Comparison of ENCODE assay signal across 23 mouse cellular contexts in genomic region chr5:130239236-130239635, GRCm38 (mm10). TPM values are rescaled to one million over a fixed set of nuclear protein-coding genes. Genes with fewer than 3 reads are reported as not detected.
DNase-seq lines count a peak whose midpoint lies in the region; ATAC-seq and TF ChIP-seq lines count a peak whose summit lies in the region.
"Had no signal": no experiment of that assay in that cellular context is flagged by ENCODE, and none has a peak within 500 bp of the region (broad histone marks: within the 10 kb centered on the region; RNA-seq: fewer than 3 reads in every experiment).

No protein-coding gene starts in this region.

- H3K27ac ChIP-seq in kidney, embryonic 14.5 days (ENCODE audit: low read depth, low read length) = no peak overlapping the region
- H3K27ac ChIP-seq in liver, adult 2 months (replicated peaks; ENCODE audit: insufficient read depth, low read depth, low read length) = no peak overlapping the region
- H3K27ac ChIP-seq: forebrain, embryonic 10.5 days; forebrain, embryonic 13.5 days; hindbrain, embryonic 10.5 days; hindbrain, embryonic 13.5 days had no signal

- TF ChIP-seq POLR2A in liver, adult 2 months (IDR thresholded peaks at IDR 0.05; ENCODE audit: extremely low read depth, insufficient read depth, low read length) = no peak

- no peak for ATAC-seq in kidney, embryonic 14.5 days (ENCODE audit: low FRiP score, low TSS enrichment)
- ATAC-seq: activated CD4-positive, CD25-positive, alpha-beta regulatory T cell, adult 4 months; forebrain, embryonic 13.5 days; forebrain, embryonic 16.5 days had no signal

- DNase-seq in kidney, adult 11 months = peak; percentile 85
- DNase-seq in liver, adult 2 months (ENCODE audit: extremely low read depth, low read depth, low spot score) = peak; percentile 86
- no peak for DNase-seq in liver
- DNase-seq in kidney, postnatal 14 days = peak; percentile 71
- DNase-seq in c-Kit-positive CD71-positive TER-119-positive erythroid progenitor cells, embryonic 14.5 days (ENCODE audit: low spot score) = no peak
- no peak for DNase-seq in gastrocnemius, postnatal 25 days
- no peak for DNase-seq in lung, postnatal 10 days
- DNase-seq: adrenal gland, adult 8-10 months; adrenal gland, postnatal 25 days; cerebellum, adult 18-20 months; cerebellum, adult 9-10 months; cerebellum, postnatal 14 days; gastrocnemius, postnatal 10 days; heart, adult 11 months; heart, postnatal 36 days had no signal

- no peaks in the 10 kb centered on the region for H3K4me1 ChIP-seq in kidney, embryonic 14.5 days (ENCODE audit: control insufficient read depth, insufficient read depth, low read length)
- H3K4me1 ChIP-seq in liver, adult 2 months (ENCODE audit: control insufficient read depth, insufficient read depth, low read length) = peaks cover 3% of the 10 kb centered on the region; the same call in 1 of the 2 replicates
- H3K4me1 ChIP-seq: forebrain, embryonic 10.5 days; forebrain, embryonic 13.5 days; hindbrain, embryonic 10.5 days; hindbrain, embryonic 13.5 days had no signal

- H3K4me2 ChIP-seq in kidney, embryonic 14.5 days (replicated peaks; ENCODE audit: low read depth, low read length) = no peak overlapping the region
- H3K4me2 ChIP-seq: forebrain, embryonic 13.5 days; heart, embryonic 11.5 days; hindbrain, embryonic 13.5 days had no signal

- H3K9me3 ChIP-seq in kidney, embryonic 14.5 days (ENCODE audit: control insufficient read depth, low read length) = no peaks in the 10 kb centered on the region
- H3K9me3 ChIP-seq: forebrain, embryonic 10.5 days; forebrain, embryonic 13.5 days; hindbrain, embryonic 10.5 days; hindbrain, embryonic 13.5 days had no signal

- peaks cover 92% of the 10 kb centered on the region for H3K36me3 ChIP-seq in kidney, embryonic 14.5 days (ENCODE audit: control insufficient read depth, insufficient read depth, low read length)
- peaks cover 68% of the 10 kb centered on the region for H3K36me3 ChIP-seq in liver, adult 2 months (ENCODE audit: control insufficient read depth, insufficient read depth, low read length)

- no peaks in the 10 kb centered on the region for H3K27me3 ChIP-seq in kidney, embryonic 14.5 days (ENCODE audit: control insufficient read depth, insufficient read depth, low read length)
- H3K27me3 ChIP-seq in liver, adult 2 months (ENCODE audit: control insufficient read depth, insufficient read depth, low read length) = no peaks in the 10 kb centered on the region
- H3K27me3 ChIP-seq: forebrain, embryonic 13.5 days; hindbrain, embryonic 13.5 days had no signal

- no peak overlapping the region for H3K9ac ChIP-seq in kidney, embryonic 14.5 days (ENCODE audit: low read depth, low read length)
- H3K9ac ChIP-seq in liver, adult 2 months (ENCODE audit: low read depth, low read length) = no peak overlapping the region
- H3K9ac ChIP-seq: forebrain, embryonic 13.5 days; hindbrain, embryonic 13.5 days had no signal

- no peak overlapping the region for H3K4me3 ChIP-seq in kidney, embryonic 14.5 days (ENCODE audit: low read length)
- H3K4me3 ChIP-seq in liver, adult 2 months (ENCODE audit: insufficient read depth, low read depth, low read length) = no peak overlapping the region
- H3K4me3 ChIP-seq: forebrain, embryonic 10.5 days; forebrain, embryonic 13.5 days; hindbrain, embryonic 10.5 days; hindbrain, embryonic 13.5 days had no signal

- H3K79me2 ChIP-seq in liver, adult 2 months (ENCODE audit: control insufficient read depth, insufficient read depth, low read length) = no peaks in the 10 kb centered on the region; the same call in 1 of the 2 replicates

- WGBS in kidney, embryonic 14.5 days = 89% methylated on average over 7 of the region's 7 CpGs
- 40% methylated on average over 7 of the region's 7 CpGs for WGBS in liver, adult 2 months

- TF ChIP-seq CTCF in liver, adult 2 months (IDR thresholded peaks at IDR 0.05; ENCODE audit: low read depth, low read length) = no peak

RNA-seq across cellular contexts. Expression of gene Sbds, which starts 16.1 kb away (rescaled TPM):
- polyA plus RNA-seq in kidney, embryonic 14.5 days (2014; fragmentation: Nextera tagmentation; extraction: Ambion mirVana) = 55.4 and 77.5 TPM in 2 replicates
- 36.9 and 42.5 TPM in 2 replicates for total RNA-seq in liver, adult 2 months (2014; rRNA removed)
- polyA plus RNA-seq in liver, adult 2 months (2012; rRNA removed) = 25.9 and 29.4 TPM in 2 replicates
- 10 to 100 TPM; 25.5 to 25.6 TPM for total RNA-seq in gastrocnemius, postnatal 25 days (2021)

RNA-seq across cellular contexts. Expression of gene Tyw1, which starts 16.2 kb away (rescaled TPM):
- 18.3 and 30.2 TPM in 2 replicates for polyA plus RNA-seq in kidney, embryonic 14.5 days (2014; fragmentation: Nextera tagmentation; extraction: Ambion mirVana)
- total RNA-seq in liver, adult 2 months (2014; rRNA removed) = 12.8 and 13.3 TPM in 2 replicates
- polyA plus RNA-seq in liver, adult 2 months (2012; rRNA removed) = 6.8 and 8.0 TPM in 2 replicates
- total RNA-seq in gastrocnemius, postnatal 25 days (2021) = 1 to 10 TPM; 8.7 to 8.8 TPM

RNA-seq across cellular contexts. Expression of gene Tmem248, which starts 22.4 kb away (rescaled TPM):
- 42.2 and 45.9 TPM in 2 replicates for polyA plus RNA-seq in kidney, embryonic 14.5 days (2014; fragmentation: Nextera tagmentation; extraction: Ambion mirVana)
- total RNA-seq in liver, adult 2 months (2014; rRNA removed) = 19.8 and 26.6 TPM in 2 replicates
- polyA plus RNA-seq in liver, adult 2 months (2012; rRNA removed) = 28.9 and 34.3 TPM in 2 replicates
- total RNA-seq in gastrocnemius, postnatal 25 days (2021) = 10 to 100 TPM; 36.0 to 40.1 TPM

Comparison
In these comparisons a context has a peak if more than half of its experiments do, and no peak if none do; other contexts are left out.
1. DNase-seq: peak in kidney, adult 11 months (single experiment), liver, adult 2 months (single experiment) and kidney, postnatal 14 days (single experiment); none in liver (single experiment), c-Kit-positive CD71-positive TER-119-positive erythroid progenitor cells, embryonic 14.5 days (single experiment), gastrocnemius, postnatal 25 days (single experiment) and lung, postnatal 10 days (single experiment).